Mouse (Mus musculus): ENCODE measurements around the gene Eml1. TPM values are rescaled to one million over a fixed set of nuclear protein-coding genes. Genes with fewer than 3 reads are reported as not detected.

Eml1 gene
- total and polyA plus RNA-seq, 3 experiments = 13.5 to 29.6 (median 17.5) TPM

DNA sequence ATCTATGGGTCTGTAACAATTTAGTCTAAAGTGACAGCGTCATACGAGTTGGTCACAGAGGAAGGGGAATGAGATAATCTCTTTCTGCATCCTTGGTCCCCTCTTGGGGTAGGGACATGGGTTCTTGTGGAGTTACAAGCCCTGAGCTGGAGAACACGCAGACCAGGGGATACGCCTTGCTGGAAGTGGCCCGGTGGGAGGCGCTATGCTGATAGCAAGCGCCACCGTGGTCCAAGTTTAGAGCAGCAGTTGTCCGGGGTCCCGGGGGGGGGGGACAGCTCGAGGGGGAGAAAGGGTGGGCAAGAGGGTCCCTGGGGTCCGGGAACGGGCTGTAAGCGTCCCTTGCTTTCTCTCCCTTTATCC is 51.7 kb downstream of the Eml1 start:
- DNase-seq = no peak

DNA sequence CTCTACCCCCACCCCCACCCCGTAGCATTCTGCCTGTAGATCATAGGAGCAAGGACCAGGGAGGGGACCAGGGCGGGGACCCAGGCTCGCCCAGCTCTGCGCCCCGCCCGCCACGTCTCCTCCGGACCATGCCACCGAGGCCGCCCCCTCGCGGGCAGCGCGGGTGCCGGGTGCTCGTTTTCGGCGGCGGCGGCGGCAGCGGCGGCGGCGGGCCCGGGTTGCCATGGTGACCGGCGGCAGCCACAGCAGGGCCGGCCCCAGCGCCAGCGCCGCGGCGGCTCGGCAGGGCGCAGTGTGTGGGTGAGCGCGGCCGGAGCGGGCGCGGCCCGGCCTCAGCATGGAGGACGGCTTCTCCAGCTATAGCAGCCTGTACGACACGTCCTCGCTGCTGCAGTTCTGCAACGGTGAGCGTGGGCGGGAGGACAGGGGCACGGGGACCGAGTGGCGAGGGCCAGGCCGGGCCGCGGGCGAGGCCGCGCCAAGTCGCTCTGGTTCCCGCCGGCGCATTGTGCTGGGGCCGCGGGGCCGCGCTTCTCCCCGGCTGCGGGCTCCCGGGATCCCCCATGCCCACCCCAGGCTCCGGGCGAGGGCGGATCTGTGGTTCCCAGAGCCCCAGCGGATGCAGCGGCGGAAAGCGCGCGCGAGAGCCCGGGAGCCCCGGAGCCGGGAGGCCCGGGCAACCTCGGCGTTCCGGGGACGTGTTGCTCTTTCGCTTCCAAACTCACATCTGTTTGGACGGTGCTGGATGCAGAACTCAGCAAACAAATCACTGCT is 52.3 kb downstream of the Eml1 start:
- peak; percentile 96 for DNase-seq

DNA sequence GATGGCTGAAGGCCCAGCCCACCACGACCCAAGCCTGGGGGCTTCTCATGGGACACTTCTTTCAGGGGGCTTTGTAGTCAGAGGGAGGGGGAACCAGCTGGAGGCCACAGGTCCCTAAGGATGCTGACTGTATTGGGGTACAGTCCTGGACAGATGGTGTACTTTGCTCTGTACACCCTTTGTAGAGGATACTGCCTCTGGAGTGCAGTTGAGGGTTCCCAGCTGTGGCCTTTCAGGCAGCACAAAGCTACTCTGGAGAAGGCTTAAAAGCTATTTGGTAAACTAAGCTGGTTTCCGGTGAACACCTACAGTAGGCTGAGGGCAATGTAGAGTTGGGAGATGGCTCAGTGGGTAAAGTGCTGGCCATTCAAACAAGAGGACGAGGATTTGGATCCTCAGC is 60.2 kb downstream of the Eml1 start:
- DNase-seq = no peak

DNA sequence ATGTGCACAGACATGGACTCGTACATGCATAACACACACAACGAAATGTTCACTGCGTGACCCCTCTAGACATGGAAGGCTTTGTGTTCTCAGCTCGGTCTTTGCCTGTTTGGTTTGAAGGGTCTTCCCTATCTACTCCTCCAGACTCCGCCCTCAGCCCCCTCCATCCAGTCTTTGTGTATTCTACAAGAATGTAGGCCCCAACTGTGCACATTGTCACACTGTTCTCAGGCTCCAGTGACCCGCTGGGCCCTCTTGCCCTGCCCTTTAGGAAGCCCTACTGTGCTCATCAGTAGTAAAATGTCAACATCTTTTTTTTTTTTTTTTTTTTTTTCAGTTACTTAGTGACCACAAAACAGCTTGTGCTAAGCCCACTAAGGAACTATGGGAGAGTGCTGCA is 61.0 kb downstream of the Eml1 start:
- DNase-seq = no peak

DNA sequence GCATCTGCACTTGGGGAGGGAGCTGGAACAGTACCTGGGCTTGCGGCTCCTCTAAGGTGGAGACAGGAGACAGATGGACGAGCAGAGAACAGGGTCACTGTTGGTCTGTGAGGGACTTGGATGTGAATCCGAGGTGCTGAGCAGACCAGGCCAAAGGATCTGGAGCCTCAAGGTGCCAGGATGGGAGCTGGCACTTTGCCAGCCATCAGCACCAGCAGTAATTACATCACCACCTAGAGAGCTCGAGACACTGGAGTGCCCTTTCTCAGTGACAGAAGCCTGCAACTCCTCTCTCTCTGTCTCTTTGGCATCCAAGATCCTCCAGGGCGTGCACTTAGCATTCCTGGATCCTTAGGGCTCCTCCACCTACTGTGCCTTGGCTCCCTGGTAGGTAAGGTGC is 61.8 kb downstream of the Eml1 start:
- DNase-seq = no peak

DNA sequence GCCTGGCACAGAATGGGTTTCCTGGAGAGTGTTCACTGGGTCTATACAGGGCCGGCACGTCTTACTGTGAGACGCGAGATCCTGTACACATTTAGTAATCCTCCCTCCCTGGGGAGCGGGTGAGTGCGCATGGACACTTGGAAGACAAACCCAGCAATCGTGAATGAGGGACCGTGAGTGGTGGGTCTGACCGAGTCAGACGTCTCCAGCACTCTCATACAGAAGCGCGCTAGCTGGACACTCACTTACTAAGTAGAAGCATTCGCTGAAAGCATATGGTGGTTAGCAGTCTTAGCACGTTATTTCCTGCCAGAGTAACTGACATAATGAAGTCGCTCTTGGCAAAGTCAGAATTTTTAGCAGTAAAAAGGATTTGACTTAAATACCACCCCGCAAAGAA is 62.3 kb downstream of the Eml1 start:
- DNase-seq = no peak

DNA sequence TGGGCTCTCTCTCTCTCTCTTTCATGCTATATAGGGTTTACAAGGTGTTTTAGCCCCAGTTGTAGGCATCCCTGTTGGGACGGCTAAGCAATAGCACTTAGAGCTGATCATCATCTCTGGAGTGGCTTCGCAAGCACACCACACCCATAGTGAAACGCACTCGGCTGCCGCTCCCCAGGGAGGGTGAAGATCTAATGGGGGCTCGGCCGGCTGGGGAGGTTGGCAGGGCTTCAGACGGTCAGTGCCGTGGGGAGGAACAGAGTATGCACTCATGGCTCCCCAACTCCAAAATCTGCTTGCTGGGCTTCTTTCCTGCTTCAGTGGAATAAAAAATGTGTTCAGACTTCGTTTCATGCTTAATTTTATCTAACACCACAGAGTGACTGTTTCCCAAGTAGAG is 62.7 kb downstream of the Eml1 start:
- no peak for DNase-seq

DNA sequence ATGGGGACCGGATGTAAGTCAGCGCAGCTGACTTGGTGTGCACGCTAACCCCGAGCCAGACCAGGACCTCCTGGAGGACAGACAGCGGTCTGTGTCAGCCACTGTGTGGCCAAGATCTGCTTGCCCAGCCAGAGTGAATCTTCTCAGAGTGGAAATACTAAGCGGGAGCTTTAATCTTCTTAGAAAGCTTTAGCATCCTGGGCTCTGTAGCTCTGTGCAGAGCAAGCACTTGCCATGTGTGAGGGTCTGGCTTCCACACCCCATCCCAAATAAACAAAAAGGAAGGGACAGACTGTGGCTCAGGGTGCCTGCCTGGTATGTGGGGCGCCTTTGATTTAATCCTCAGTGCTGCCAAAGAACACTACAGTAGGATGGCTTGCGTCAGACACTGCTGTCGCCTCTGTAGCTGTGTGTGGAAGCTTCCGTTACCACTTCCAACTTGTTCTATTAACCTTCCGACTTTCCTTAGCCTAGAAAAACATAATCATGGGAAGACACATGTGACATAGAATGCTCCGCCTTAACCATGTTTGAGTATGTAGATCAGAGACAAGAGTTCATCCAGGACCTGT is 64.8 kb downstream of the Eml1 start:
- DNase-seq = no peak

DNA sequence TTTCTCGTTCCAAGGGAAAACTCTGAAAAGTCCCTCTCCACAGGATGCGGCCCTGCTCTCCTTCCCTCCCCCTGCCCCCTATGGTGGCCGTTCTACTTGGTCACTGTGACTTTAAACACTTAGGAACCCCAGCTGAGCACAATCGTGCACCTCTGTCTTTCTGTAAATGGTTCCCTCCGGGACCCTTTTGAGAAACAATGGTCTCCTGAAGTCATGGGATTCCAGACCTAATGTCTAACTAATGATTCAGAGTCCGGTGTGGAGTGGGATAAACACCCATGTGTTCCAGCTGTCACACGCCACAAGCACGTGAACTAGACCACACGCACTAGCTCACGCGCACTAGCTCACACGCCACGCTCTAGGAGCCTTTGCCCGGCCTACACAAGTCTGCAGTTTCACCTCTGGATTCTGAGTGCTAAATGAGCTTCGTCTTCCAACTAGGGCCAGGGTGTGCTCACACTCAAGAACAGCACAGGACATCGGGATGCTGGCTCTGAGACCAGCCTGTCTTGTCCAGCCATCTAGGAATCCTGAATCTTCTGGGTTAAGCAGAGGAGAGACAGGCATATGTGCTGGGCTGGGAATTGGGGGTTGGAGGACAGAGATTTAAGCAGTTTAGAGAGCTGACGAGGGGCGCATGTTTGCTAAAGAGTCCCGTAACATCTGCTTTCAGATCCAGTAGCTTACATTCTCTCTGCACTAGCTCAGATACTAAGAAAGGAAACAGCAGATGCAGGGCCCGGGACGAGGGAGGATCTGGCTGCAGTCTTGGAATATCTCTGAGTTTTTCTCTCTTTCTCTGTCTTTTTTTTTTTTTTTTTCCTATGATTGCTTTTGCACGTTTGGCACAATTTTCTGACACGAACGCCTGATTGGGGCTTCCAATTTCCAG is 65.5 kb downstream of the Eml1 start:
- DNase-seq = no peak

DNA sequence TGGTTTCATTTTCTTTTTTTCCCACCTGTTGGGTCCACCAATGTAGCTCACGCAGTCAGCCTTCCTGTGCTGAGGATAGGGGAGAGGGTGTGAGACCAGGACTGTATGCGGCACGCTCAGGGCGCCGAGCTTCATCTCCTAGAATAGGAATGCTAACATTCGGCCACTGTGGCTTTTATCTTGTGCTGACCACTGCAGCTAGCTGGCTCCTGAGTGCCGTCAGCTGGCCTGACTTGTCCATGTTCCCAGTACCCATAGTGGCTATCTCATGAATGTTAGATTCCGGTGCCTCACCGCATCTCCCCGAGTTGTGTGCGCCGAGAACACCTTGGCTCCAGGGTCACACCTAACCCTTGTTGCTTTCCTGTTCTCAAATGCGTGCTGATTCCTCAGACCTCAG is 66.7 kb downstream of the Eml1 start:
- DNase-seq = no peak

DNA sequence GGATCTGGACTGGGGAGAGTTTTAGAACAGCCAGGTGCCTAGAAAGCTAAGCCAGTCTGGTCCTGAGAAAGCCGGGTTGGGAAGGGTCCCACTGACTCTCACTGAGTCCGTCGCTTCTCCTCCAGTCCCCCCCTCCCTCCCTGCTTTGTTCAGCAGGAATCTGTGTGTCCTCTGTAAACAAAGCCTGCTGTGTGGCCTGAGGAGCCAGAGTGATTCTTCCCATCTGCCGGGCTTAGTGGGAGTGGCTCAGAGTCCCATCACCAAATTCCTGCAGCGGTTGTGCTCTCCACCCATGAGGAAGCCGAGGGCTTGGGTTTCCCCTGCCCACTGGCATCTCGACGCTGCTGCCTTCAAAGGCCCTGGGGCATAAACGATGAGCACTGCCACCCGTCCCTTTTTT is 72.5 kb downstream of the Eml1 start:
- no peak for DNase-seq

DNA sequence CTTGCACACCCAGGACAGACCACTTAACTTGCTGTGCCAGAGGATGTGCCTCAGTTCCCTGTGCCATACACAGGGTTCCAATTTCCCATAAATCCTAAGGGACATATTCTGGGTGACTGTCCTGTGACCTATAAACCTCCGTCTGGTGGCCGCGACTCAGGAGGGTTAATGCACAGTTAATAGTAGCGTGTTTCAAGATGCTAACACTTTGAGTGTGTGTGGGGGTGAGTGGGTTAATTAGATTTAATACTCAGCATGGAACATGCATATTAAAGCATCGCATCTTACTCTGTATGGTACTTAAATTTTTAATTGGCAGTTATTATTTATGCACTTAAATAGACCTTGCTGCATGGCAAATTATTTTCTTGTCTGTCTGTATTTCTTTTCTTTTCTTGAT is 73.0 kb downstream of the Eml1 start:
- no peak for DNase-seq

DNA sequence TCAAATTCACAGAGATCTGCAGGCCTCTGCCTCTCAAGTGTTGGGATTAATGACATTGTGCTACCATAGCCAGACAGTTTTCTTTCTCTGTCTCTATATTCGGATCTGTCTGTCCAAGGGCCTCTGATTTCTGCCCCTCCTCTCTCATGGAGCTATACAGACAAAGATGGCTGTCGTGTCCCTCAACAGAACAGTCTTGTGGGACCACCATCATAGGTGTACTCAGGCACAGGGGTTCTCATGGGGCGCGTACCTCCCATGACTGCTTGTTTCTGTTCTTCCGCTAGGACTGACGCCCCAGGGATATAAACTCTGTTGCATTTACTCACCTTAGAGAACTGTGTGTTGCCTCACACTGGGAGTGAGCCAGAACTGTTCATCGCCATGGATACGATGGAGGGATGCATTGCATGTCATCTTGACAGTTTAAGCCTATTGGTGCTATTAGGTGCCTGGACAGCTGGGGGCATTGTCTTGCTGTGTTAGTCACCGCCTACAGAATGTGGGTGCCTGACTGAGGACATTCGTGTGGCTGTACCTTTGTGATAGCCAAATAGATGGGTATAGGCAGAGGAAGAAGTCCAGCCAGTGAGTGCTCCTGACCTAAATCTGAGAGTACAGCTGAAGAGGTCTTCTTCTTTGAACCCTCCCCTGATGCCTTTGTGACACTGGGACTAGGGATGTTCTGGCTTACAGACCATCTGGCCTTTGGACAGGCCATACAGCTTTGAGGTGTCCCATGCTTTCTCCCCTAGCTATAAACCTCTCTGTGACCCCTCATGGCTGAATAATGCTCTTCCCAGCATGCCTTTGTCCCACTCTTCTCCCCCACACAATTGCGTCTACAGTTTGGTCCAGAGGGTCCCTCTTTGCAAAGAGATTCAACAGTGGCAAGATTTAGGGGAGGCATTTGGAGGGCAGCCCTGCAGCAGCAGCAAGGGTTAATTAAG is 73.7 kb downstream of the Eml1 start:
- no peak for DNase-seq

DNA sequence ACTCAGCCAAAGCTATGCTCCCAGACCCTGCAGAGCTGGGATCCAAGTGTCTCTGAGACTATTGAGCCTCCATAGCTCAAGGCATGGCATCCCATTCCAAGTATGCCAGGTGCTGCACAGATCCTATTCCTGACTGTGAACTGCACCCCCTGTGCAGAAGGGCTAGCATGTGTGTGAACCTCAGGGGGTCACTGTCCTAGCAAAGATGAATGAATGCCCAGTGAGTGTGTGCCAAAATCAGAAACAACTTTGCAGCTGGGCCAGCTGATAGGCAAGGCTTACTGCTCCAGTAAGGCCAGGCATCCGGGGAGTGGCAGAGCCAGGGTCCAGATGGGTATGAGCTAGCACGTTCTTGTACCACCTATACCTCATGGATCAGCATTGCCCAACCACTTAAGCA is 76.0 kb downstream of the Eml1 start:
- no peak for DNase-seq

DNA sequence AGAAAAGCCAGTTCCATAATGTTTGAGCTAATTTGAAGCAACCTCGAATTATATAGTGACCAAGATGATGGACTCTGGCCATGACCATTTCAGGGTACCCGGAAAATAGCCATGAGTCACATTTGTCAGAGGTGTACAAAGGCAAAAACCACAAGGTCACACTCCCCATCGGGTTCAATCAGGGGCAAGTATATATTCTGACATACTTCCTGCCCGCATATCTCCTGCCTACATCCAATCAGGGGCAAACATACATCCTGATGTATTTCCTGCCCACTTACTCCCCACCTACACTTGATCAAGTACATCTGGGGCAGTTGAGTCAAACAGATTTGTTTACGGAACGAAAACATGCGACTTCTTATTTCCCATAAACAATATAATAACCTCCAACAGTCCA is 77.6 kb downstream of the Eml1 start:
- peak; percentile 21 for DNase-seq

DNA sequence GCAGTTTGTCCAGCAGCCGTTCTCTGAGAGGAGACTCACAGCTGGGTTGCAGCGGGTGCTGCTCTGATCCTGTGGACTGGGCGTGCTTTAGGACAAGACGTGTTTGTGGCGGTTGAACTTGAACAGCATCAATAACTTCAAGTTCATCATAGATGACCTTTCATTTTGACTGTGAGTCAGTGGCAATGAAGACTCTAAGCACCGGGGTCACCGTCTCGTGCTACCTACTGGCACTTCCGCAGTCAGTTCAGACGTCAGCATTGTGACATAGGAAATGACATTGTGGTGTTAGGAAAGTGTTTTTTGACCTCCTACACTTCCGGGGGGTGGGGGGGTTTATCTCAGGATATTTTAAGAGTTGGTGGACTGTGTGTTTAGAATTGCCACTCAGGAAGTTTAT is 79.2 kb downstream of the Eml1 start:
- DNase-seq = peak; percentile 58

DNA sequence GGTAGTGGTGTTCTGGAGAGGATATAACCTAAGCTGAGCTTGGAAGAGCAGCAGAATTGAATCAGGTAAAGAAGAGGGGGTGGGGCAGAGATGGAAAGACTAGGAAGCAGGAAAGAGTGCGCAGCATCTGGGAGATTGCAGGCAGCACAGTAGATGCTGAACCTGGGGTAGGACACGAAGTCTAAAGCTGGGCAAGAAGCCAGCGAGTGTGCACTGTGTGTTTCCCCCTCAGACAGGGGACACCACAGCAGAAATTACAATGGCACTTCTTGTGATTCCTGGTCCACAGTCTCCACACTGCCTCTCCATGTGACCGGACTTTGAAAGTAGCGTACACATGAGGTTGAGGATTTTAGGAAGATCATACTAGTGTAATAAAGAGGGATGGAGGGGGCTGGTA is 79.8 kb downstream of the Eml1 start:
- no peak for DNase-seq

DNA sequence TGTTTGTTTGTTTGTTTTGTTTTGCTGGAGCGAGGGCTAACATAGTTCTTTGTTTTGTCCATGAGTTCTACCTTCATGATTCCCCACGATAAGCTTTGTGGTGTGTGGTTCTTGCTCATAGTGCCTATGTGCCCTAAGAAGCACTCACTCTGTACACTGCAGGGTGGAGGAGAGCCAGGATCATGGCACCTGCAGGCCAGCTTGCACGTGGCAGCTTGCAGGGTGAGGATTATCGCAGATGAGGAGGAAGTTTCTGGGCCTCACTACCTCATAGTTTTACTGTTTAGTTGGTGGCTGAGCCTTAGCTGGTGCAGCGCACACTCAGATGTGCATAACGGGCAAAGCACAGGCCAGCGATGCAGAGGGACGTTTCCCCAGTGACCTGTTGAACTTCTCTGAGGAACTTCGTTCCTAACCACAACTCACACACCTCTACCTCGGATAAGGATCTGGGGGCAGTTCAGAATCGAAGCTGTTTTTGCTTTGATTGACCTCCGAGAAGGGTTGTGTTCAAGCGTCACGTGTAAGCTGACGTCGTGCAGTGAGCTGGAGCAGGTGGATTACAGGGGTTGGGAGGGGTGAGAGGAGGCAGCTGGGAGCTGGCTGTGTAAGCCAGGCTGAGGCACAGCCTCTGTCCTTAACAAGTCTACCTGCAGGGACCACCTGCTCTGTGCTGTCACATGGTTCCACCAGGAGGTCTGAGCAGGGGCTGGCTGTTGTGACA is 81.6 kb downstream of the Eml1 start:
- DNase-seq = no peak

DNA sequence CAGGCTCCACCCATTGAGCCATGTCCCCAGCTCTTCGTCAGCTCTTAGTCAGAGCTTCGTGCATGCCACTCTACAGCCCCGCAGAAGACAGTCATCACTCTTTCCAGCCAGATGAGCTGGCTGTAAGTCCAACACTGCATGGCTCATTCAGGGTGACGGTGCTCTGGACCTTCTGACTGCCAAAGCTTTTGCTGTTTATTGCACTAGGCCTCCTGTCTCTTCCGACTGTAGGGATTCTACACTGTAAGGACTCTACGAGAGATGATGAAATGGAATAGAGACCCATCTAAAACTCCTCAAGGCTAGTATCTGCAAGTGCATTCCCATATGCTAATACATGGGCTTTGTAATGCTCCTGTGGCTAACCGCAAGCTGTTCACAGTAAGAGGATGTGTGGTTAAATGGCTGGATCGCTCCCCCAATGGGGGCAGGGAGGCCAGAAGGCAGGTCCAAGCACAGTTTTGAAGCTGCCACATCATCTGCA is 82.8 kb downstream of the Eml1 start:
- DNase-seq = peak; percentile 65

DNA sequence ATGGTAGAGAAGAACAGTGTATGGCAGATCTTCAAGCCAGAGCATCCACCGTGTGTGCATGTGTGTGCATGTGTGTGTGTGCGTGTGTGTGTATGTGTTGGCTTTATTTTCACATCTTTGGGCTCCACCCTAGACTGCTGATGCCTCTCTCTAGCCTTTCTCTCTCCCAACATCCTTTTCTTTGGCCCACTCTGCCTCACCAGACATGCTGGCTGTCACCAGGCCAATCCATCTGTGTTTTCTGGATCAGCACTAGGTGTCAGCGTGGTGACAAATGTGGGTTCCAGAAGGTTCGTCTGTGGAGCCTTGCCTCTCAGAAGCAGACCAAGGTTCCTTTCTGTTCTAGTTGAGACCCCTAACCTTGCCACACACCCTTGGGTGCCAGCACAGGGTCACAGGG is 84.2 kb downstream of the Eml1 start:
- DNase-seq = no peak

DNA sequence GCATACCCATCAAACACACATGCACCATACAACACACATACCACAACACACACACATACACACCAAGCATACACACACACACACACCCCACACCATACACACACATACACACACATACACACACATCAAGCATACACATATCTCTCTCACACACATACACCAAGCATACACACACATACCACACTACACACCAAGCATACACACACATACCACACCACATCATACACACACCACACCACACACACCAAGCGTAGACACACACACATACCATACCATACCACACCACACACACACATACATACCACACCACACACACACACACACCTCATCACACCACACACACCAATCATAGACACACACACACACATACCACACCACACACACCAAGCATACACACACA is 102.1 kb downstream of the Eml1 start:
- DNase-seq = no peak
